Comparison of ENCODE assay signal across 15 mouse cellular contexts in genomic region chr9:45247536-45247935, GRCm38 (mm10). TPM values are rescaled to one million over a fixed set of nuclear protein-coding genes. Genes with fewer than 3 reads are reported as not detected.
DNase-seq lines count a peak whose midpoint lies in the region; ATAC-seq and TF ChIP-seq lines count a peak whose summit lies in the region.
"Had no signal": no experiment of that assay in that cellular context is flagged by ENCODE, and none has a peak within 500 bp of the region (broad histone marks: within the 10 kb centered on the region; RNA-seq: fewer than 3 reads in every experiment).

No protein-coding gene starts in this region.

- no peak for TF ChIP-seq POLR2A in cortical plate, adult 2 months (IDR thresholded peaks at IDR 0.05; ENCODE audit: extremely low read depth, insufficient read depth, low read length)

- peak; percentile 24 to 55 for DNase-seq in heart, adult 9 months (ENCODE audit: low spot score in 2 of 2)
- DNase-seq in heart, postnatal 14 days: no peak
- DNase-seq in spleen, postnatal 36 days (ENCODE audit: low spot score in 2 of 2): peak; percentile 74 to 77
- DNase-seq in spleen, postnatal 4 days (ENCODE audit: low spot score in 2 of 2): no peak
- peak; percentile 70 for DNase-seq in splenic B cell, adult 2 months (ENCODE audit: low read depth, low spot score)
- DNase-seq in gastrocnemius, postnatal 4 days (ENCODE audit: low spot score in 2 of 2): no peak
- no peak for DNase-seq in midbrain, embryonic 14.5 days
- DNase-seq: adrenal gland, postnatal 10 days; forebrain, postnatal 0 days; heart, postnatal 4 days; kidney, postnatal 36 days; lung, postnatal 10 days had no signal

- no peaks in the 10 kb centered on the region for H3K27me3 ChIP-seq in splenic B cell, adult 2 months (ENCODE audit: control insufficient read depth, insufficient read depth, low read length, poor library complexity, severe bottlenecking)
- H3K27me3 ChIP-seq in midbrain, embryonic 14.5 days (ENCODE audit: control insufficient read depth, insufficient read depth, low read length): no peaks in the 10 kb centered on the region
- H3K27me3 ChIP-seq: limb, embryonic 15.5 days had no signal

- H3K9ac ChIP-seq in midbrain, embryonic 14.5 days (replicated peaks; ENCODE audit: low read length): no peak overlapping the region
- H3K9ac ChIP-seq: forebrain, postnatal 0 days; limb, embryonic 15.5 days had no signal

- no peak for TF ChIP-seq CTCF in cortical plate, adult 2 months (IDR thresholded peaks at IDR 0.05; ENCODE audit: extremely low read depth, insufficient read depth, low read length)

- intact Hi-C loops in heart, postnatal 14 days (cut with DNase I): no loop called here

- ATAC-seq in midbrain, embryonic 14.5 days (ENCODE audit: low FRiP score, low TSS enrichment): no peak
- ATAC-seq: forebrain, postnatal 0 days; Patski had no signal

- WGBS in midbrain, embryonic 14.5 days: 77% methylated on average over 2 of the region's 2 CpGs

- no peak overlapping the region for H3K4me2 ChIP-seq in midbrain, embryonic 14.5 days (ENCODE audit: low read length)
- H3K4me2 ChIP-seq: limb, embryonic 15.5 days had no signal

- H3K9me3 ChIP-seq in midbrain, embryonic 14.5 days (ENCODE audit: control insufficient read depth, low read length): no peaks in the 10 kb centered on the region
- H3K9me3 ChIP-seq: limb, embryonic 15.5 days had no signal

- H3K27ac ChIP-seq in cortical plate, adult 2 months (ENCODE audit: insufficient read depth, low read length): 0 out of 2 replicates have a peak overlapping the region, but pooled peaks have one; percentile 35
- H3K27ac ChIP-seq in midbrain, embryonic 14.5 days (replicated peaks; ENCODE audit: low read depth, low read length): no peak overlapping the region
- H3K27ac ChIP-seq: limb, embryonic 15.5 days had no signal

- no peaks in the 10 kb centered on the region for H3K36me3 ChIP-seq in splenic B cell, adult 2 months (ENCODE audit: control insufficient read depth, insufficient read depth, low read length, poor library complexity, severe bottlenecking)
- H3K36me3 ChIP-seq in midbrain, embryonic 14.5 days (ENCODE audit: control insufficient read depth, insufficient read depth, low read length): no peaks in the 10 kb centered on the region
- H3K36me3 ChIP-seq: limb, embryonic 15.5 days had no signal

- no peaks in the 10 kb centered on the region for H3K4me1 ChIP-seq in cortical plate, adult 2 months (ENCODE audit: control insufficient read depth, insufficient read depth, low read length)
- H3K4me1 ChIP-seq in midbrain, embryonic 14.5 days (ENCODE audit: control insufficient read depth, insufficient read depth, low read length): no peaks in the 10 kb centered on the region
- H3K4me1 ChIP-seq: limb, embryonic 15.5 days had no signal

- H3K4me3 ChIP-seq in cortical plate, adult 2 months (ENCODE audit: insufficient read depth, low read length): no peak overlapping the region
- no peak overlapping the region for H3K4me3 ChIP-seq in midbrain, embryonic 14.5 days (replicated peaks; ENCODE audit: low read depth, low read length)
- H3K4me3 ChIP-seq: limb, embryonic 15.5 days had no signal

RNA-seq across cellular contexts. Expression of gene Il10ra, which starts 21.4 kb away (rescaled TPM):
- total RNA-seq in heart, postnatal 14 days (2021): 1 to 10 TPM; 1.6 TPM
- 4.7 and 5.1 TPM in 2 replicates for polyA plus RNA-seq in cortical plate, adult 2 months (2012; rRNA removed)
- 1 to 10 TPM; 1.7 to 1.8 TPM for total RNA-seq in gastrocnemius, postnatal 4 days (2021)
- polyA plus RNA-seq in midbrain, embryonic 14.5 days (2014; fragmentation: Nextera tagmentation; extraction: Ambion mirVana): 0.34 and 0.67 TPM in 2 replicates
- polyA plus RNA-seq: Patski had no signal

RNA-seq across cellular contexts. Expression of gene Tmprss4, which starts 43.6 kb away (rescaled TPM):
- under 1 TPM in 1 of 2 experiments, not detected in 1; 0.12 TPM for total RNA-seq in heart, postnatal 14 days (2021)
- 0.13 and 0.25 TPM in 2 replicates for polyA plus RNA-seq in cortical plate, adult 2 months (2012; rRNA removed)
- total RNA-seq in gastrocnemius, postnatal 4 days (2021): not detected
- polyA plus RNA-seq in midbrain, embryonic 14.5 days (2014; fragmentation: Nextera tagmentation; extraction: Ambion mirVana): not detected in 2 replicates
- total RNA-seq: adrenal gland, postnatal 10 days; forebrain, postnatal 0 days; heart, postnatal 4 days had no signal
- polyA plus RNA-seq: forebrain, postnatal 0 days; Patski had no signal

Comparison
In these comparisons a context has a peak if more than half of its experiments do, and no peak if none do; other contexts are left out.
1. DNase-seq: peak in heart, adult 9 months (2 of 2), spleen, postnatal 36 days (2 of 2) and splenic B cell, adult 2 months (single experiment); none in heart, postnatal 14 days (0 of 2), spleen, postnatal 4 days (0 of 2), gastrocnemius, postnatal 4 days (0 of 2) and midbrain, embryonic 14.5 days (single experiment).